Mouse (Mus musculus) right cerebral cortex, postnatal 14 days (tissue): ENCODE data around the gene Ccl25.
A peak's percentile ranks its signal among the peaks of the same experiment; 100 is the strongest.

ENCODE experiments used
- DNase-seq: peaks from one replicate; pipeline ENCODE4 v3.0.0; 2022

The Ccl25 gene

DNA sequence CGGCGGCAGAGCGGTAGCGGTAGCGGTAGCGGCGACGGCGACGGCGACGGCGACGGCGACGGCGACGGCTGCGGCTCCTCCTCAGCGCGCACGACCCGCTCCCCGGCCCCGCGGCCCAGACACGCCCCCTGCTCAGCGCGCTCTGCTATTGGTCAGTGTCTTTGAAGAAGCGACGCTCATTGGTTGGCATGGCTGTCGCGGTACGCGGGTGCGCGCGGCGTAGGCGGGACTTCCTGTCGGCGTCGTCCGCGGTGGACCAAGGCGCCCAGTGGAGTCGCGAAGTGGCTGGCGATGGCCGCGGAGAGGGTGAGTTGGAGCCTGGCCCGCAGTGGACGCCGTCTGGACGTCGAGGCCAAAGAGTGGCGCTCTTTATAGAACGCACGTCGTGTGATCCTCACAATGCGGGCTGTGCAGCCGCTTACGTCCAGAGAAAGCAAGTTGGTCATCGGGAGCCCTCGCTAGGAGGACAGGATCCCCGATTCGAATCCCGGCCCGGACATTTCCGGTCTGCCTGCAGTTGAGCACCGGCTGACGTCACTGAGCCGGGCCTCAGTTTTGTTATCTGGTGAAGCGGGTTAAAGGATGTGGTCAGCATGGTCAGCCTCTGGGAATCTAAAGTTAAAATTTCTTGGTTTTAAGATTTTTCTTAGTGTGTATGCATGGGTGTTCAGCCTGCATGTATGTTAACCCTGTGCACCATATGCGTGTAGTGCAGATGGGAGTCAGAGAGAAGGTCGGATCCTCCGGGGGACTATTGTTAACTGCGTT is at the start of gene Ccl25, which contains the start of gene Elavl1:
Gene Ccl25 (plus strand): TSS at position 228 of the 768 bp plus-strand sequence.
Gene Elavl1 (minus strand): TSS at position 431 of the 768 bp plus-strand sequence.
- peak; percentile 99 for DNase-seq

DNA sequence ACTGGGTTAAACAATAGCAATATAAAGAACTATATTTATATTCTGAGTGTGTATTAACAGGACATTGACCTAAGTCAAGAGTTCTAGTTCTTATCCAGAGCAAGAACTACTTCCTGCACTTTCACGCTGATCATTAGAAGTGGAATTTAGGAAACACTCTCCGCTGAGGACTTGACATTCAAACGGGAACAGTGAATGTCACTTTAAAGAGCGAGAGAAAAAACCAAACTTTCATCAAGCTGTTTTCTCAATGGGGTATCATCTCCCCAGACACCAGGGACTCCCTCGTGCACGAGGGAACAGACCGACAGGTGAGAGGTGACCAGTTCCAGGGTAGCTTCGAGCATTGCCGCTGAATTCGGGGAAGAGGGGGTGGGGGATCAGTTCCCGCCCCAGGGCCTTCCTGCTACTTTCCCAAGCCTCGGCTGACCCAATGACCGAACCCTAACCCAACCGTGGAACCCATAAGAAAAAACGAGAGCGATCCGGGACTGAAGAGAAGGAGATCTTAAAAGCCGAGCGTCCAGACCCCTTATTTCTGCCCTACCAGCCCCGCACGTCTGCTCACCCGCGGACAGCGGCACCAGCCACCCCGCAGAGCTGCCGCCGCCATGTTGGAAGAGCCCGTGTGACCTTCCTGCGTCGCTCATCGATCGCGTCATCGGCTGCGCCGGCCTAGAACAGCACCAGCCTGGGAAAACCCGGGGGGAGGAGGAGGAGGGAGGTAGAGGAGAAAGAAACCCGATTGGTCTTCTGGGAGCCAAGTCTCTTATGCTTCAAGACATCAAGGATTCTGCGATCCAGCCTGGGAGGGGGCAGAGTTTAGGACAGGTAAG is 49.5 kb upstream of the Ccl25 start, which contains the start of gene Timm44:
Gene Timm44 (minus strand): TSS at position 639 of the 836 bp plus-strand sequence.
- DNase-seq = peak; percentile 96

DNA sequence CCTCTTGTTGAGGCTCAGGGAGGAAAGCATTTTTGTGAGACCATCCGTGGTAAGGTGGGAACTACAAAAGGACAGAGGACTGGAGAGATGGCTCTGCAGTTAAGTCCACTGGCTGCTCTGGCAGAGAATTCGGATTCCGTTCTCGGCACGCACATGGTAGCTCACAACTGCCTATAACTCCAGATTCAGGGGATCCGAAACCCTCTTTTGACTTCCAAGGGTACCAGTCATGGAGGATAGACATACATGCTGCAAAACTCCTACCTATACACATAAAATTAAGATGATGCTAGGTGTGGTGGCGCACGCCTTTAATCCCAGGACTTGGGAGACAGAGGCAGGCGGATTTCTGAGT is 48.9 kb upstream of the Ccl25 start:
- DNase-seq = no peak

DNA sequence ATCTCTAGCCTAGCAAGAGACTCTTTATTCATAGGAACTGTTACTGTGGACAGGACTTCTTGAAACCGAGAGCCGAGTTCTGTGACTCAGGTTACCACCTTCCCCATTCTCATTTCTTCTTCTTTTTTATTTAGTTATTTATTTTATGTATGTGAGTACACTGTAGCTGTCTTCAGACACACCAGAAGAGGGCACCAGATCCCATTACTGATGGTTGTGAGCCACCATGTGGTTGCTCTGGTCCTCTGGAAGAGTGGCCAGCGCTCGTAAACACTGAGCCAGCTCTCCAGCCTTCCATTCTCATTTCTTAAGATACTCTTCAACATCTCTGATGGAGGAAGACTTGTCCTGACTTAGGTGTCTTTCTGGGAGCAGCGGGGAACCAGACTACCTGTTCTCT is 32.3 kb upstream of the Ccl25 start:
- DNase-seq = no peak

DNA sequence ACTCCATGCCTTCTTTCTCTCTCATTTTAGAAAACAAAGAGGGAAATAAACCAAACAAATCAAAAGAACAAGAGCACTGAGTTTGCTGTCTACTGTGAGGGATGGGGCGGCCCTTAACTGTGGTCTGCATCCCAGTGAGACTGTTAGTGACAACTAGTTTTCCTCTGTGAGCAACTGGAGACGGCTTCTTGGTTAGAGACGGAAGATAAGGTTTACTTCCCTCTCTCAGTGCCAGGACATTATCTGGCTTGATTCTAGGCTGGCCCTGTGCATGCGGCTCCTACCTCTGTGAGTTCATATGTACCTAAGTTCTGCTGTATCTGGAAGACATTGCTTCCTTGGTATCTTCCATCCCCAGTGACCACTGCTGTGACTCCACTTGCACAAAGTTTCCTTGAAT is 27.2 kb upstream of the Ccl25 start:
- no peak for DNase-seq

DNA sequence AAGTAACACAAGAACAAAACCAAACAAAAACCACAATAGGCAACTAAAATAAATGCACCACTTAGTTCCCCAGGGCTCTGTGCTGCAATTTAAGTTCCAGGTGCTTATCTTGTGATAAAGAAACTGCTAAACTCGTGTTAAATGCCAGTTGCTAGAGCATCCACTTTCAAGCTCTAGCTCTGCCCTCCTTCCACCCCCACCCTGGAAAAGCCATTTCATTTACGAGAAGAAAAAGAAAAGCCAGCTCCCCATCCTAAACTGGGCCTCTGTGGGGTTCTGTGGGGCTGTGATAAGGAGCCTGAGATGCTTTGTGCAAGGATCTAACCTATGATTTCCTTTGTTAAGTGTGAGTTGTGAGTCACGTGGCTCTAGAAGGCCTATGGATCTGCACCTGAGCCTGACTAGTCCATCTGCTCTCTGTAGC is 20.9 kb upstream of the Ccl25 start:
- no peak for DNase-seq

DNA sequence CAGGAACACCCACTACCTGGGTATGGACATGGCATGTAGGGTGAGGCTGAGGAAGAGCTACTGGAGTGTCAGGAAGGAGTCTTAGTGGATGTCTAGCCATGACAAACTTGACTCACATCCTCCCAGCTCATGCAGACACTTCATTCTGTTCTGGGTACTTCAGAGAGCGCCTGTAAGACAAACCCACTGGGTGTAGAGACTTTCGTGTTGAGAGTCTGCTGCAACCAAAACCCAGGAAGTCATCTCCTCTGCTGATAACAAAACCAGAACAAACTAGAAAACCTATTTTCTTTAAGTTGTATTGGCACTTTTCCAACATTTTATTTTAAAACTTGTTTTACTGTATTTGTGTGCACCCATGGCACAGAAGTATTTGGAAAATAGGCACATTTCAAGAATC is 19.2 kb upstream of the Ccl25 start:
- no peak for DNase-seq

DNA sequence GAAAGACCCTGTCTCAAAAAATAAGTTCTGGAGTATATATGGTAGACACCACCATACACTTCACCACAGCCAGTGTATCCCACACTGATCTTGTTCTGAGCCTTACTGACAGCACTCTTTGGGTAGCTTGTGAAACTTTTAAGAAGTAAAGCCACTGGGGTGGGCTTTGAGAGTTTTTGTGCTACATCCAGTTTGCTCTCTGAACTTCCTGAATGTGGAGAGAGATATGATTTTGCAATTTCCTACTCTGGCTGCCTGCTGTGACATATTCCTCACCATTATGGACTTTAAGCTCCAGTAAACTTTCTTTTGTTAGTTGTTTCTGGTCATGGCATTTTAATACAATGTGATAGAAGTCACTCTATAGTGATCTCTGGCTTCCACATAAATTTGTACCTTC is 12.9 kb upstream of the Ccl25 start:
- no peak for DNase-seq

DNA sequence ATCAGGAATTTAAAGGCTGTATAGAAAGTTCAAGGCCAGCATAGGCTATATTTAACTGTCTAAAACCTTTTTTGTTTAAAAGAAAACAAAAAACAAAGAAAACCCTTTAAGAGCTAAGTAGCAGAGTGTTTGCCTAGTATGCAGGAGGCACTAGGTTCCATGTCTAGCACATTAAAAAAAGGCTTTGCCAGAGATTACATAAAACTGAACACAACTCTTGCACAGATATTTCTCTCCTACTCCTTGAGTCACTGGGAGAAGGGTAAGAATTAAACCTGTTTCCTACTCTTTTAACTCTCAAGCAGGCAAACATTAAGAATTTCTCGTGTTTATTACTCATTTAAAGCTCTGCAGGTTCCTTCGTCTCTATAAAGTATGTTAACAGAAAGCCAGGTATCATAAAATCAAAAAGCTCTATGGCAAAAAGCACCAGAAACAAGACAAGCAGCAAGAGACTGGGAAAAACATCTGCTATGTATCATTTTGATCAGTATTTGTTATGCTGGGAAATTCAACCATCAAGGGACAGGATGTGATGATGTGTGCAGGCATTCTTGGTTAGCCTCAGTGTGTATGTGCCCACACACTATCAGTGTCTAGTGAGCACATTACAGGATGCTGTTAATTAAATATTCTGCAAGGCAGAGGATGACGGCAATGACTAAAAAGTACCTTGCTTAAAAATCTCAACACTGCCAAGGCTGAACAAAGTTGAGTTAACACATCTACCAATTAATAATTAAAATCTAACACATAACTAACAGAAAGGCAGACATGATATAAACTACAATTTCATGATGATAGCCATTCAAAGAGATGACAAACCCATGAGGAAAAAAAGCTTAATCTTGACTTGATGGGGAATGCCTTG is 11.5 kb upstream of the Ccl25 start:
- no peak for DNase-seq

DNA sequence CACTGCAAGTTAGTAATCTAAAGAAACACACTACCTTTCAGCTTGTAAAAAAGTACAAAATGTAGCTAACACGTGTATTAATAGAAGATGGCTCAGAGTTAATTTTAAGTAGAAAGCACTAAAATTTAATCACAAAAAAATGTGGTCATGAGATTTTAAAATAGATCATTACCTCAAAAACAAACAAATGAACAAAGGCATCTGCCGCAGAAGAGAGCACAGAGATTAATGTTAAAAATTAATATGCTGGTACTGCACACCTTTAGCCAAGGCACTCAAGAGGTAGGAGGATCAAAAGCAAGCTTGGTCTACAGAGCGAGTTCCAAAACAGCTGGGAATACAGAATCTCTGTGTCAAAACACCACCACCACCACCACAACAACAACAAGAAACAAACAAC is 10.2 kb upstream of the Ccl25 start:
- no peak for DNase-seq

DNA sequence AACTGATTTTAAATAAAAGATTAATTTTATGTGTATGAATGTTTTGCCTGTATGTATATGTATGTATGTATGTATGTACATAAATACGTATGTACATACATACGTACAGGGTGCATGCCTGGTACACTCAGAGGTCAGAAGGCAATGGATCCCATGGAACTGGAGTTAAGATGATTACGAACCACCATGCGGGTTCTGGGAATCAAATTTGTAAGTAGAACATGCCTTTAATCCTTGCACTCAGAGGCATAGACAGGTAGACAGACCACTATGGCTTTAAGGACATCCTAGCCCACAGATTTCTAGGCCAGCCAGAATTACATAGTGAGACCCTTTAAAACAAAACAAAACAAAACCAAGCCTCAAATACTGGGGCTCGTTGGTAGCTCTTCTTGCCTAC is 6.9 kb upstream of the Ccl25 start:
- no peak for DNase-seq

DNA sequence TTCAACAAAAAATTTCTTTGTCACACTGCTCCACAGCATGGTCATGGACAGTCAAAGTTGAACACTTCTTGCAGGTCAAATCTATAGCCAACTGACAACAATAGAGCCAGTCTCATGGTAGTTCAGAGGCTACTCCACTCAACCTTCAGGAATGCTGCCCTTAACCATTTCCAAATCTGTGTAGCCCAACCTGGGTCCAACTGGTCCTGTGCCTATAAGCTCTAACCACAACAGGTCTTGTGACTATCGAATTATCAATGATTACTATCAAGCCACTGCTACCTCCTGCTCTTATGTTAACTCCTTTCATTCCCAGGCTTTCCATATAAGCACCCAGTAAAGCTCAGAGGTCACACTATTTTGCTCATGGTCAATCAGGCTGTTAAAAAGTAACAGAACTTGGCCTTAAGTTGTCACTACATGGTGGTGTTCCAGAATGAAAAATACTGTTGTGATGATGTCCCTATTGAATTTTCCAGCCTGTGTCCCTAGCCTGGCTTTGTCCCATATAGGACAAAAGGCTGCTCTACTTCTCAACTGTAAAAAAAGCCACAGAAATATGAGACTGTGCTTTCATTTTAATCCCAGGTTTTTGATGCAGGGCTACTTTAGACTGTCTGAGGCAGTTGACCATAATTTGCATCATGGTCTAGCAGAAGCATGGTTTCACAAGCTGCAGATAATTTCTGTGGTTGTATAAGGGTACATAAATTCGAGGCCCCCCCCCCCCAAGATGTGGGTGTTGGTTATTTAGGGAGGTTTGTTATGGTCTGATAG is 6.0 kb upstream of the Ccl25 start:
- no peak for DNase-seq

DNA sequence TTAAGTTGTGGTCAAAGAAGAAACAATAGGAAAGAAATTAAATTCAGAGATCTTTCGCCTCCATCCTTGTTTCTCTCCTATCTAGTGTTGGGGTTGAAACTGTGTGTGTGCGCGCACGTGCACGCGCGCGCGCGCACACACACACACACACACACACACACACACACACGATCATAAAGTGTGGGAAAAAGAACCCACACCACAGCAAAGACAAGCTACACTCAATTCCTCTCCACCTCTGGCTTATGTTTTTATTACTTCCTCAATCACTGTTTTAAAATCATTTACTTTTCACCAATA is 5.5 kb upstream of the Ccl25 start:
- no peak for DNase-seq

DNA sequence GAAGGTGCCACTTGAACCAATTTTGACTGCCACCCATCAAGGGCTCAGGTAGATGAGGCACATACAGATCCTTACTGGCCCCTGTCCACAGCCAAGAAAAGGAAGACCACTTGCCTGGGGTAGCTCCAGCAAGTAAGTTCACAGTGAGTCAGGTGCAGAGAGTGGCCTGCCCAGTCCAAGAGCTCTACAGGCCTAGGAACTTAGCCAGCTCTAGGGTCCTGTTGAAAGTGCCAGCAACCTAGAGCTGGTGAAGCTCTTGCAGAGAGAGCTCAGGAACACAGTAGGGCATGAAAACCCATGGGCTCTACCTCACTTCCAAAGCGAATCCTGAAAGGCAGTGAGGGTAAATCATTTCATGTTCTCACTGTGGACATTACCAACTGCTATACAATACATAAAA is 4.6 kb upstream of the Ccl25 start:
- DNase-seq = no peak

DNA sequence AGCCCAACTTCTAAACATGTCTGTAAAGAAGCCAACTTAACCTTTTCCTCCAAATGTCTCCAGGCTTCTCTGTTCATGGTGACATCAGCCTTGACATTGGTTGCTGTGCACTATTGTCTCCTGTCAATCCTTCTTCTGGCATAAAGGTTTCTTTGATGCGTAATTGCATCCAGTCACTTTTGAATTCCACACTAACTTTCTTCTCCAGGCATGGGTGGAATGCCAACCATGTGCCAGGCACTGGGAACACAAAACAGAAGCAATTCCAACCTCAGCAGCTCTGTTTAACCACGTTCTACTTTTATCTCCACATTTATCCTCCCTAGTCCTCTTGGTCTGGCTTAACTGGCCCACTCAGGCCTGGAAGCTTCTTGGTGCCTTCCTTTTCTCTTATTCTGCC is 4.0 kb upstream of the Ccl25 start:
- DNase-seq = no peak

DNA sequence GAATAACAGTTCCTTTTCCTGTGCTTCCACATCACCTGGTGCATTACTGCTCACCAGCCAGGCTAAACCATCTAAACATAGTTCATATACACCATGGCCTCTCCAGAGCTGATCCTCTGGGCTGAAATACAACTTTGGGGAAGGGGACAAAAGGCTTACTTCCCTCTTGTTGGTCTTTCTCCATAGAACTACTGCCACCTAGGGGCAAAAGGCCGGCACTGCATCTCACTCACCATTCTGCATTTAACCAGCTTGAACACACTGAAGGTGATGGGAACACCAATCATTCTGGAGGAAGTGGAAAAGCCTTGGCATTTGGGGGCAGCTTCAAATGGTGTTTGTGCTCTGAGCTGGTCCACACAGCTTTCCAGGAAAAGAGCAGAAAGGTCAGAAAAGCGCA is 2.5 kb upstream of the Ccl25 start:
- peak; percentile 83 for DNase-seq

DNA sequence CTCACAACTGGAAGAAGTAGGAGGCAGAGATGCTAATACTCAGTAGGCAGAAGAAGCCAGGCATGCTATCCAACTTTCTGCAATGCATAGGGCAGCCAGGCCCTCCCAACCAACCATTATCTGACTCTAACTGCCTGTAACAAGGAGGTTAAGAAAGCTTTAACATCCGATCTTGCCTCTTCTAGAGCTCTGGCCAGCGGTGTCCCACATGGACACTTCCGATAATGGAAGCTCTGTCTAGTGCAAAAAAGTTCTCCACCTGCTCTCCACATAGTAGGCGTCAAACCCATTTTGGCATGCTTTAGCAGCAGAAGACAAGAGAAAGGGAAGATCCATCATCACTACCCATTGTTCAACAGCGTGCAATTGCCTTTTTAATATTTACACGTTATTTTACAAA is 1.1 kb upstream of the Ccl25 start:
- DNase-seq = no peak

DNA sequence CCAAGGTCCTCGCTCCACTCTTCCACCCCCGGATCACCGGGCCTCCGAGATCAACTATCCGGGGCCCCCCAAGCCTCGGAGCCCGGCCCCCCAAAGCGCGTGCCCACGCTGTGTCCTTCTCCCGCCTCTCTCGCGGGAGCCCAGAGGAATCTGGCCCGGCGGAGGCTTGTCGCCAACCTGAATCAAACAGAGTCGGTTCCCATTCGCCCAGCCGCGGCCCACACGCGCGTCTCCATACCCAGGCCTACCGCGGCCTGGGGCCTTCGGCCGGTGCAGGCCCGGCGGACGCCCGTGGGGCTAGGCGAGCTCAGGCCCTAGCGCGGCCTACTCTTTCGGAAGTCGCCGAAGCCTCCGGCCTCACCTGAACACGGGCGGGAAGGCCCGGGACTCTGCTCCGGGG is 485 bp upstream of the Ccl25 start:
- DNase-seq = peak; percentile 40

DNA sequence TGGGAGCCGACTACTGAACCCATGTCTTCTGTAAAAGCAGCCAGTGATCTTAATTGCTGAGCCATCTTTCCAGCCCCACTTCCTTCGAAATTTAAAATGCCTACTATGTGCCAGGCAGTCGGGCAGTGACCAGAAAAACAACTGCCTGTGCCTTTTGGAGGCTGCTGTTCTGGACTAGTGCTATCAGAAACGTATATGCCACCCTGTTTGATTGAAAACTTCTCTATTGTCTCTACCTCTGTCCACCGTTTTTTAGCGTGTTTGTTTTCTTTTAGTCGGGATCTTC is 684 bp downstream of the Ccl25 start:
- DNase-seq = no peak

DNA sequence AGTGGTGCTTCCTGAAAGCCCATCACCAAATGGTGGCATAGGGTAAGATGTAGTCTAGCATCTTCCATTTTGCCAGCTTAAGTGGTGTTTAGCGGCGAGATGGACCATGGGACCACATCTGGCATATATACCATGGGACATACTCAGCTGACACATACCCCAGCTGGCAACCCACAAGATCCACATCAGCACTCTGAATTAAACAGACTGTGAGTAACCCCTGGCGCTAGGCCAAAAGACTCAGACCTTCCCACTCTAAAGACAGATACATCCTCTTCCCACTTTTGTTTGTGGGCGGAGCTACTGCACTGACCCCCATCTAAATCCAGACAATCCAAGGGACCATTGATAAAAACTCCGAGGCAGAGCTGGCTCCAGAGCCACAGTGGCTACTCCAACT is 4.0 kb downstream of the Ccl25 start:
- peak; percentile 22 for DNase-seq

DNA sequence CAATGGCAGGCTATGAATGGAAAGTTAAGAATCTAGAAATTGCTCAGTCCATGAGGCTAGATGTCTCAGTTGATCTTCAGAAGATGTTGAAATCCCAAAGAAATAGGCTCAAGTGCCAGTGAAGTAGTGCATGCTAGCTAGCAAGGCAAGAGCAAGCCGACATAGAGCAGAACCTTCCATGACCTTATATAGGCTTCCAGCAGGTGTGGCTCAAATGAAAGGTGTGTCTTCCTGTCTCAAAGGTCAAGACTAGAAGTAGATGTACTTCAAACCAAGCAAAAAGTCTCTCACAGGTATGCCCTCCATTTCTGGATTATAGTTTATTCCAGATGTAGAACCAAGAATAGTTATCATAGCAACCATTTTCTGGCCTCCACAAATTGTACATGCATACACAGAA is 9.0 kb downstream of the Ccl25 start:
- DNase-seq = no peak

DNA sequence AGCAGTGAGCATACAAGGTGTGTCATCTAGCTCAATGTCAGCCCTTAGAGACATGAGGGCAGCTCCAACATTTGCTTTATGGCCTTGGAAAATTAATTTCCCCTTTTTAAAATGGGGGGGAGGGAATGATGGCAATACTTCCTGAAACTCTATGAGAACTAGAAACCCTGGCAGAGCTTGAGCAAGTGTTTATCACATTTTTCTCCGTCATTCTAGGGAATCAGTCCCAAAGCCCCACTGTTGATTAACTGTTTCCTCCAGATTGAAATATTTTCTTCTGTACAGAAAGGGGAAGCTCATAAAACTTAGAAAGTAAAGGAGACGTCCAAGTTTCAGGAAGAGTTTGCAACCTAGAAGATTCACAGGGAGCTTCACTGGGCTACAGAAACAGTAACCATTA is 10.7 kb downstream of the Ccl25 start:
- no peak for DNase-seq

DNA sequence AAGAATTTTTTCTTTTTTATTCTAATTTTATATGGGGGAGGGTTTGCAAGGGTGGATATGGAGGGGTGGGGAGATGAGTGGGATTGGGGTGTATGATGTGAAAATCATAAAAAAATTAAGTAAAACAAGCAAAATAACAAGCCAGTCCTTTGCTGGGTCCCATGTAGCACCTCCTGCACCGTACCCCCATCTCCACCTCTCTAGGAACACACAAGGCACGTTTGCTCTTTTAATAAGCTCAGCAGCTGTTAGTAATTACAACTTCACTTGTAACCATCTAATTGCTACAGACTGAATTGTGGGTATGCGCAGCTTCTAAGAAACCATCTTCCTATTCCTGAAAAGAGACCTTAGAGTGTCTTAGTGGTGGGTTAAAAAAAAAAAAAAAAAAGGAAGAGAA is 15.2 kb downstream of the Ccl25 start:
- no peak for DNase-seq
